Mouse (Mus musculus) natural killer cell, adult 2 months (primary cell): ENCODE measurements around the gene Foxo1.
A peak's percentile ranks its signal among the peaks of the same experiment; 100 is the strongest.

Source experiments
- DNase-seq, 2 experiments: peaks; one replicate each; pipeline ENCODE4 v3.0.0; 2022; ENCODE audit warnings: low spot score in 2 of 2

Foxo1 gene

GRCm38 (mm10) chr3:52268737-52269513 lies 789 bp downstream of the Foxo1 start:
- peak; percentile 42 to 49 for DNase-seq

- peak; percentile 63 to 64 for DNase-seq
These were observed 1.6 kb downstream of the Foxo1 start for GRCm38 (mm10) chr3:52269514-52270351.

- peak; percentile 19 to 44 for DNase-seq
These were observed 2.4 kb downstream of the Foxo1 start for GRCm38 (mm10) chr3:52270511-52270910.

- no peak for DNase-seq
These were observed 3.2 kb downstream of the Foxo1 start for GRCm38 (mm10) chr3:52271376-52271775.

- DNase-seq: no peak
These were observed 4.3 kb downstream of the Foxo1 start for GRCm38 (mm10) chr3:52272376-52272865.

- DNase-seq: no peak
These were observed 6.3 kb downstream of the Foxo1 start for GRCm38 (mm10) chr3:52274475-52274874.

GRCm38 (mm10) chr3:52275037-52275555 lies 7.0 kb downstream of the Foxo1 start:
- no peak for DNase-seq

GRCm38 (mm10) chr3:52280681-52281080 lies 12.5 kb downstream of the Foxo1 start:
- DNase-seq: no peak

GRCm38 (mm10) chr3:52281882-52282281 lies 13.7 kb downstream of the Foxo1 start:
- DNase-seq: no peak

GRCm38 (mm10) chr3:52282369-52282768 lies 14.2 kb downstream of the Foxo1 start:
- no peak for DNase-seq

GRCm38 (mm10) chr3:52283521-52283920 lies 15.4 kb downstream of the Foxo1 start:
- no peak for DNase-seq

- no peak for DNase-seq
These were observed 22.7 kb downstream of the Foxo1 start for GRCm38 (mm10) chr3:52290811-52291210.

GRCm38 (mm10) chr3:52292498-52292897 lies 24.4 kb downstream of the Foxo1 start:
- DNase-seq: no peak

GRCm38 (mm10) chr3:52293946-52294345 lies 25.8 kb downstream of the Foxo1 start:
- DNase-seq: no peak

- no peak for DNase-seq
These were observed 27.6 kb downstream of the Foxo1 start for GRCm38 (mm10) chr3:52295688-52296087.

GRCm38 (mm10) chr3:52296224-52296760 lies 28.2 kb downstream of the Foxo1 start:
- DNase-seq: no peak

GRCm38 (mm10) chr3:52297291-52298018 lies 29.3 kb downstream of the Foxo1 start:
- DNase-seq: peak; percentile 57 to 78

- DNase-seq: no peak
These were observed 30.5 kb downstream of the Foxo1 start for GRCm38 (mm10) chr3:52298683-52299082.

GRCm38 (mm10) chr3:52299376-52299775 lies 31.2 kb downstream of the Foxo1 start:
- DNase-seq: no peak

- peak in 1 of 2 experiments; percentile 20 for DNase-seq
These were observed 32.4 kb downstream of the Foxo1 start for GRCm38 (mm10) chr3:52300517-52300916.

GRCm38 (mm10) chr3:52303301-52303700 lies 35.2 kb downstream of the Foxo1 start:
- no peak for DNase-seq
